Mouse (Mus musculus) liver (tissue): ENCODE data around the gene Itga1.

Experiments used
- DNase-seq: peaks from one replicate; pipeline ENCODE4 v3.0.0-alpha.2; 2020; ENCODE audit warnings: mixed read lengths

Gene Itga1

GRCm38 (mm10) chr13:115098227-115098626, 3.5 kb downstream of the Itga1 start:
- no peak for DNase-seq

- no peak for DNase-seq
Observed at GRCm38 (mm10) chr13:115096965-115097364, 4.8 kb downstream of the Itga1 start.

GRCm38 (mm10) chr13:115096216-115096615, 5.5 kb downstream of the Itga1 start:
- DNase-seq, result no peak

- DNase-seq, result no peak
Observed at GRCm38 (mm10) chr13:115095392-115095791, 6.4 kb downstream of the Itga1 start.

- peak; percentile 49 for DNase-seq
Observed at GRCm38 (mm10) chr13:115091511-115091910, 10.3 kb downstream of the Itga1 start.

- DNase-seq, result peak; percentile 20
Observed at GRCm38 (mm10) chr13:115090977-115091445, 10.8 kb downstream of the Itga1 start.

GRCm38 (mm10) chr13:115090069-115090976, 11.4 kb downstream of the Itga1 start, which contains the start of gene Pelo:
TSS of gene Pelo (minus strand) at chr13:115090186.
- peak; percentile 97 for DNase-seq

- DNase-seq, result peak; percentile 74
Observed at GRCm38 (mm10) chr13:115089395-115090025, 12.3 kb downstream of the Itga1 start.

GRCm38 (mm10) chr13:115089020-115089394, 12.8 kb downstream of the Itga1 start:
- no peak for DNase-seq

- no peak for DNase-seq
Observed at GRCm38 (mm10) chr13:115085974-115086373, 15.8 kb downstream of the Itga1 start.

GRCm38 (mm10) chr13:115082339-115082738, 19.4 kb downstream of the Itga1 start:
- no peak for DNase-seq

GRCm38 (mm10) chr13:115079996-115080585, 21.7 kb downstream of the Itga1 start:
- DNase-seq, result no peak

- no peak for DNase-seq
Observed at GRCm38 (mm10) chr13:115078997-115079685, 22.6 kb downstream of the Itga1 start.

- no peak for DNase-seq
Observed at GRCm38 (mm10) chr13:115077346-115078134, 24.2 kb downstream of the Itga1 start.

GRCm38 (mm10) chr13:115072386-115072785, 29.4 kb downstream of the Itga1 start:
- DNase-seq, result no peak

- DNase-seq, result no peak
Observed at GRCm38 (mm10) chr13:115071431-115071830, 30.3 kb downstream of the Itga1 start.

GRCm38 (mm10) chr13:115067968-115068330, 33.8 kb downstream of the Itga1 start:
- no peak for DNase-seq

- DNase-seq, result no peak
Observed at GRCm38 (mm10) chr13:115067324-115067967, 34.3 kb downstream of the Itga1 start.

- DNase-seq, result no peak
Observed at GRCm38 (mm10) chr13:115057555-115057954, 44.2 kb downstream of the Itga1 start.

GRCm38 (mm10) chr13:115054783-115055182, 47.0 kb downstream of the Itga1 start:
- no peak for DNase-seq

GRCm38 (mm10) chr13:115052568-115052967, 49.2 kb downstream of the Itga1 start:
- no peak for DNase-seq
